Mouse (Mus musculus) testis, adult 2 months (tissue): ENCODE results near the gene Osbp2.

Experiments
- CTCF ChIP-seq: fragments of 200-500 bp; IDR thresholded peaks from 2 replicates; pipeline ENCODE4 v1.5.1; 2012; ENCODE audit warnings: low read depth, mild to moderate bottlenecking, inconsistent platforms, low read length, moderate library complexity; ENCODE audit not compliant: control insufficient read depth, insufficient read depth, insufficient replicate concordance
- POLR2A ChIP-seq: fragments of 200-500 bp; IDR thresholded peaks from 2 replicates; pipeline ENCODE4 v1.6.1; 2012; ENCODE audit warnings: low read depth, mild to moderate bottlenecking, inconsistent platforms, low read length, moderate library complexity; ENCODE audit not compliant: control insufficient read depth

DNA sequence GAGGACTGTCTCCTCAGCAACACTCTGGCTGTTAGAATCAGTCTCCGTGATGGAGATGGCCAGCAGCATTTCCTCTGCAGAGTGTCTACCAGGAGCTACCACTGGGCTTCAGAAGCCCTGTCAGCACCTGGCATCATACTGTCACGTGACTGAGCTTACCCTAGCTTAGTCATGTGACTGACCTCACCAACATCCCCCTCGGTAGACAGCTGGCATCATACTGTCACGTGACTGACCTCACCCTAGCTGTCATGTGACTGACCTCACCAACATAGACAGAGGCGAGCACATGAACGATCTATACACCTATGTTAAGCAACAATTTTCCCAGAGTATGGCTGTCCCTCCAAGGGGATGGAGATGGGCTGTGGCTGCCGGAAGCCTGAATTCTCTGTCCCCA, 15.0 kb upstream of the Osbp2 start:
- TF ChIP-seq POLR2A (no peak), CTCF (no peak)
